Mouse (Mus musculus): ENCODE data around the gene Swap70.

Swap70 gene

GRCm38 (mm10) chr7:110325381-110326110 lies 104.0 kb downstream of the Swap70 start:
- in situ Hi-C loops (cut with MboI; ENCODE audit: unreplicated experiment in 2 of 2): no loop called here

Data from v-Abl transformed pro-B cells (cell line).